Mouse (Mus musculus): ENCODE measurements at regions not wholly inside any gene's neighbourhood (a gene's known extent, or its start where the extent isn't known, plus 50 kb on each side); places are given as distances from the start of the nearest gene placed in this dataset.

GRCm38 (mm10) chr13:69182478-69182877, 183.1 kb upstream of the Adcy2 start:
- H3K36me3 ChIP-seq = no peaks in the 10 kb centered on the region
- no peaks in the 10 kb centered on the region for H3K9me3 ChIP-seq
- H3K4me2 ChIP-seq (replicated peaks) = no peak overlapping the region
- no peaks in the 10 kb centered on the region for H3K27me3 ChIP-seq
- no peak for ATAC-seq
- no peak overlapping the region for H3K4me3 ChIP-seq (replicated peaks)
- H3K27ac ChIP-seq = no peak overlapping the region
- 96% methylated on average over 3 of the region's 3 CpGs for WGBS
- no peaks in the 10 kb centered on the region for H3K4me1 ChIP-seq (replicated peaks)
- H3K9ac ChIP-seq (replicated peaks) = no peak overlapping the region

DNA sequence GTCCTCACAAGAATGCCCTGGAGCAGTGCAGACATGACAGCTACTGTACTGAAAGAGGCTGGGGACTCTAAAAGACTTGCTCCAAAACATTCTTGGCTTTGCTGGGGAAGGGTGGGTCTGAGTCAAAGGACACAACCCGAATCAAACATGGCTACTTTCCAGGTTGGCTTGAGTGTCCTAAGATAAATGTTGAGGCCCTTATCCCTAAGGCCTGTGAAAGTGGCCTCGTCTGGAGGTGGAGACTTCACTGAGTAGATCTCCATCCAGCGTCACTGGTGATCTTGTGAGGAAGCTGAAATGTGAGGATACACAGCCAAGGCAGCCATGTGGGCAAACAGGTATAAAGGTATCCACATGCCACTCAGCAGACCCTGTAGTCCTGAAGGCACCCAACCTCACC, 191.3 kb upstream of the Adcy2 start:
- Histone ChIP-seq H3K27ac (no peak overlapping the region), H3K4me3 (replicated peaks) (no peak overlapping the region), H3K36me3 (no peaks in the 10 kb centered on the region), H3K4me2 (replicated peaks) (no peak overlapping the region), H3K9ac (replicated peaks) (no peak overlapping the region), H3K4me1 (replicated peaks) (no peaks in the 10 kb centered on the region), H3K9me3 (no peaks in the 10 kb centered on the region), H3K27me3 (no peaks in the 10 kb centered on the region)
- ATAC-seq = no peak
- 82% methylated on average over 3 of the region's 3 CpGs for WGBS

GRCm38 (mm10) chr13:69196464-69196871, 197.1 kb upstream of the Adcy2 start:
- 6% methylated on average over 4 of the region's 4 CpGs for WGBS
- Histone ChIP-seq H3K27me3 (no peaks in the 10 kb centered on the region), H3K36me3 (no peaks in the 10 kb centered on the region), H3K9ac (replicated peaks) (no peak overlapping the region), H3K9me3 (no peaks in the 10 kb centered on the region), H3K4me3 (replicated peaks) (no peak overlapping the region), H3K4me2 (replicated peaks) (no peak overlapping the region), H3K4me1 (replicated peaks) (no peaks in the 10 kb centered on the region), H3K27ac (no peak overlapping the region)
- no peak for ATAC-seq

DNA sequence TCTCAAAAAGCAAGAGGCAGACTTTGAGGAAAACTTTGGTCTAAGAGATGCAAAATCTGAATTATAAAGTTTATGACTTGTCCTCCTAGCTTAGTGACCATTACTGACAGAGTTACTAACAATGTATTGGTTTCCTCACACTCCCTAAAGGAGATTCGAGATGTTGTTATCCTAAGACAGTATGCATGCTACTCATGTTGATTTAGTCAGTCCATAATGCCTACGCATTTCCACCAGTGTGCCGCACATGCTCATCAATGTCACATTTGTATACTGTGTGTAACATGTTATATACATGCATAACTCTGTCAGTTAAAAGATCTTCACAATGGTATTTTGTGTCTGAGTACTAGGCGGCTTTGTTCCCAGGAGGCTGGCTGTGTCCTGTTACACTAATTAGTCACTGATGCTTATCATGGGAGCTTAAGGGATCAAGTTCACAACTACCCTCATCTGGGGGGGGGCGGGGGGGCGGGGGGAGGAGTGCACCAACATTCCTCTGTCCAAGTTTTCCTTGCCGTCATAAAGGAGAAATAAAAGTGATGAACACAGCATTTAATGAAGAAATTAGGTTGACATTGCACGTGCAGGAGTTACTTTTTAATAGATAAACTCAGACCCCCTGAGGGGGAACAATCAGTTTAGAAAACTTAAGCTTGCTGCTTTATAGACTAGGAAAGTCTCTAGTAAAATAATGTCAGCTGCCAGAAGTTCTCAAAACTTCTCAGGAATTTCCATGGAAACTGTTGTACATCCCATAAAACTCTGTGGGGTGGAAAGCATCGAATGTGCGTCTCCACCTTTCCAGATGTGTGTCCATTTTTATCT, 208.6 kb upstream of the Adcy2 start:
- Histone ChIP-seq H3K4me2 (replicated peaks) (no peak overlapping the region), H3K9me3 (no peaks in the 10 kb centered on the region), H3K36me3 (no peaks in the 10 kb centered on the region), H3K27ac (no peak overlapping the region), H3K4me1 (replicated peaks) (no peaks in the 10 kb centered on the region), H3K27me3 (no peaks in the 10 kb centered on the region), H3K9ac (replicated peaks) (no peak overlapping the region), H3K4me3 (replicated peaks) (no peak overlapping the region)
- 78% methylated on average over 10 of the region's 10 CpGs for WGBS
- ATAC-seq = no peak

GRCm38 (mm10) chr13:69208569-69208881, 209.2 kb upstream of the Adcy2 start:
- WGBS = 94% methylated on average over 4 of the region's 4 CpGs
- no peak for ATAC-seq
- H3K27me3 ChIP-seq = no peaks in the 10 kb centered on the region
- no peak overlapping the region for H3K9ac ChIP-seq (replicated peaks)
- no peak overlapping the region for H3K27ac ChIP-seq
- H3K4me1 ChIP-seq (replicated peaks) = no peaks in the 10 kb centered on the region
- no peak overlapping the region for H3K4me2 ChIP-seq (replicated peaks)
- H3K36me3 ChIP-seq = no peaks in the 10 kb centered on the region
- no peaks in the 10 kb centered on the region for H3K9me3 ChIP-seq
- no peak overlapping the region for H3K4me3 ChIP-seq (replicated peaks)

GRCm38 (mm10) chr13:69216579-69216978, 217.2 kb upstream of the Adcy2 start:
- Histone ChIP-seq H3K9ac (replicated peaks) (no peak overlapping the region), H3K27ac (no peak overlapping the region), H3K9me3 (no peaks in the 10 kb centered on the region), H3K36me3 (no peaks in the 10 kb centered on the region), H3K4me1 (replicated peaks) (no peaks in the 10 kb centered on the region), H3K27me3 (no peaks in the 10 kb centered on the region), H3K4me3 (replicated peaks) (no peak overlapping the region), H3K4me2 (replicated peaks) (no peak overlapping the region)
- ATAC-seq = no peak
- 78% methylated on average over 3 of the region's 3 CpGs for WGBS

DNA sequence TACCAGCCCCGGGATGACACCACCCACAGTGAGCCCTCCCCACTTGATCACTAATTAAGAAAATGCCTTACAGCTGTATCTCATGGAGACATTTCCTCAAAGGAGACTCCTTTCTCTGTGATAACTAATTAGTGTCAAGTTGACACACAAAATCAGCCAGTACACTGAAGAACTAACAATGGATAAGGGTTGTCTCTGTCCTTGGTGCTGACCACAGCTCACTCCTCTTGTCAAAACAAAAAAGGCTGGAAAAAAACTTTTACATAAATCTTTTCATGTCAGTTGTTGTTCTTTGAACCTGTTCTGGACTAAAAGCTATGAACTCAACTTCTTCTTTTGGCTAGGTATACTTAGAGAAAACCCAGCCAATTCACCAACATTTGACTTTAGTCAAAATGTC, 221.1 kb upstream of the Adcy2 start:
- no peak overlapping the region for H3K27ac ChIP-seq
- no peak for ATAC-seq
- no peaks in the 10 kb centered on the region for H3K9me3 ChIP-seq

DNA sequence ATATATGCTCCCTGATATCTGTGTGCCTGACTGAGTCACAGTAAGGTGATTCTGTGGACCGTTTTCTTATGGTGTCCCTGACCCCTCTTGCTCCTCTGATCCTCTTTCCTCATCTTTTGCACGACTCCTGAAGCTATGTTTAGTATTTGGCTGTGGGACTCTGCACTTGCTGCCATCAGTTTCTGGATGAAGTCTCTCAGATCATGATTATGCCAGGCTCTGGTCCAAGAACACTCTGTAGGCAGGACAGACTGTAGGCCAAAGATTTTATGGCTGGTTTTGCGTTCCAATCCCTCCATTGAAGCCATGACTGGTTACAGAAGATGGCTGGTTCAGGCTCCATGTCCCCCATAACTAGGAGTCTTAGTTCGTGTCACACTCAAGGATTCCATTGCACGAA, 227.2 kb upstream of the Adcy2 start:
- WGBS = 79% methylated on average over 5 of the region's 5 CpGs
- Histone ChIP-seq H3K36me3 (no peaks in the 10 kb centered on the region), H3K4me1 (replicated peaks) (no peaks in the 10 kb centered on the region), H3K27me3 (no peaks in the 10 kb centered on the region), H3K27ac (no peak overlapping the region), H3K9ac (replicated peaks) (no peak overlapping the region), H3K4me3 (replicated peaks) (no peak overlapping the region), H3K4me2 (replicated peaks) (no peak overlapping the region), H3K9me3 (no peaks in the 10 kb centered on the region)
- no peak for ATAC-seq

More for the DNA sequence above, 221.1 kb upstream of the Adcy2 start:
- Histone ChIP-seq H3K9ac (replicated peaks) (no peak overlapping the region), H3K27me3 (no peaks in the 10 kb centered on the region), H3K4me1 (replicated peaks) (no peaks in the 10 kb centered on the region), H3K36me3 (no peaks in the 10 kb centered on the region), H3K4me3 (replicated peaks) (no peak overlapping the region), H3K4me2 (replicated peaks) (no peak overlapping the region)
- WGBS = 63% methylated on average over 1 of the region's 1 CpGs

DNA sequence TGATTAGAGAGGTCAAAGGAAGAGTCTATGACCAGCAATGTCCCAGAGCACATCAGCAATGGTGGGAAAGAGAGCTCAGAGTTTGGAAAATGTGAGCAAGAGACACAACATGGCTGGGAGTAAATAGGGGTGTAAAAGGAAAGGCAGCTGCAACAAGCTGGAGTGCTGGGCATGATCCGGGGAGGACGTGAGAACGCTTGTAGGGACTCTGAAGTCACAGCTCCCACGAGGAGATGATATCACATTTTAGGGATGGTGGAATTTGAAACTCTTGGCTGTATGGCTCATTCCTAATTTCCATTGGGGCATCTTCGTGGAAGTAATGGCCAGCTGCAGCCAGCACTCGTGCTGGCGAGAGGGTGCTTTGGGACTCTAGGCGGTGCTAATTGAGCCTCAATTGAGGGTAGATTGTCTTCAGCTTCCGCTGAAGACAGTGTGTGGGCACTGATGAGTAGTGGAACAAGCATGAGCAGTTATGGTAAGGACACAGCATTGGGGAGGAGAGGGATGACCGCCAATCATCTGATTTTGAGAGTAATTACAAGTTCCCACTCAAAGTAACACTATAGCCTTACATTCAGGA, 231.1 kb upstream of the Adcy2 start:
- WGBS = 90% methylated on average over 10 of the region's 10 CpGs
- Histone ChIP-seq H3K4me3 (replicated peaks) (no peak overlapping the region), H3K4me2 (replicated peaks) (no peak overlapping the region), H3K9me3 (no peaks in the 10 kb centered on the region), H3K4me1 (replicated peaks) (no peaks in the 10 kb centered on the region), H3K27ac (no peak overlapping the region), H3K9ac (replicated peaks) (no peak overlapping the region), H3K27me3 (no peaks in the 10 kb centered on the region), H3K36me3 (no peaks in the 10 kb centered on the region)
- no peak for ATAC-seq

DNA sequence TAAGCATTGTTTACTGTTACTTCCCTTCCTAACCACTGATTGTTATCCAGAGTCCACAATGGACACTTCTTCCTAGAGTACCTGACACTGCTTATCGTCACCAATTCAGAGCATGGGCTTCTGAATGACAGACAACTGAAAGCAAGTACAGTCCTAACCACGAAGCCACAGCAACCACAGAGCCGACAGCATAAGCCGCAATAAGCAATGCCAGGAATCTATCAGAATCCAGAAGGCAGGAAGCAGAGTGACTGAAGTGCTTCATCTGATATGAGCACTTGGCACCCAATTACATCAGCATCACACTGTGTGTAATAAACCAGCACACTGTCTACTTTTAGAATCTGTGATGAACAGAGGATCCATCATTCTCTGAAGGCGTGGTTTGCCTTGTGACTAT, 237.0 kb upstream of the Adcy2 start:
- H3K4me1 ChIP-seq (replicated peaks) = no peaks in the 10 kb centered on the region
- no peak overlapping the region for H3K4me2 ChIP-seq (replicated peaks)
- H3K27me3 ChIP-seq = no peaks in the 10 kb centered on the region
- H3K36me3 ChIP-seq = no peaks in the 10 kb centered on the region
- 88% methylated on average over 5 of the region's 5 CpGs for whole genome bisulfite sequencing
- no peak overlapping the region for H3K4me3 ChIP-seq (replicated peaks)
- no peak overlapping the region for H3K9ac ChIP-seq (replicated peaks)
- ATAC-seq = no peak
- H3K9me3 ChIP-seq = no peaks in the 10 kb centered on the region
- no peak overlapping the region for H3K27ac ChIP-seq

DNA sequence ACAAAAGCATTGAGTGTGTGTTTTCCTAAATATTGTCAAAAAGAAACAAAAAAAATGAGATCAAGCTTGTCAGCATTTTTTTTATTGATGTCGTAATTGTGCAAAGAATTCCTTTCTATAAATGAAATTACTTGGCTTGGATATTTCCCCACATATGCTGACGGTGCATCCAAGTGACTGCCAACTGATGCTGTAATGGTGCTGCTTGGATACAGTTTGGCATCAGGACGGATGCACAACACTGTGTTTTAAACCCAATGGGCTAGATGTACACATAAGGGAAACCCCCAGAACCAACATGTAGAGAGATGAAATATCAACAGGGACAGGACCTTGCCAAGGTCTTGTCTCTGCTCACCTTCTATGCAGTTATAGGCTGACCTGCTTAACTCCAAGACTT, 238.6 kb upstream of the Adcy2 start:
- ATAC-seq = no peak
- no peaks in the 10 kb centered on the region for H3K36me3 ChIP-seq
- H3K27me3 ChIP-seq = no peaks in the 10 kb centered on the region
- H3K4me1 ChIP-seq (replicated peaks) = no peaks in the 10 kb centered on the region
- no peaks in the 10 kb centered on the region for H3K9me3 ChIP-seq
- H3K9ac ChIP-seq (replicated peaks) = no peak overlapping the region
- H3K4me2 ChIP-seq (replicated peaks) = no peak overlapping the region
- H3K4me3 ChIP-seq (replicated peaks) = no peak overlapping the region
- WGBS = 90% methylated on average over 3 of the region's 3 CpGs
- no peak overlapping the region for H3K27ac ChIP-seq

- H3K9ac ChIP-seq (replicated peaks) = no peak overlapping the region
- no peak overlapping the region for H3K27ac ChIP-seq
- ATAC-seq = no peak
- H3K4me1 ChIP-seq (replicated peaks) = no peaks in the 10 kb centered on the region
- no peak overlapping the region for H3K4me2 ChIP-seq (replicated peaks)
- WGBS = 73% methylated on average over 2 of the region's 2 CpGs
- no peaks in the 10 kb centered on the region for H3K27me3 ChIP-seq
- H3K4me3 ChIP-seq (replicated peaks) = no peak overlapping the region
- no peaks in the 10 kb centered on the region for H3K36me3 ChIP-seq
- H3K9me3 ChIP-seq = no peaks in the 10 kb centered on the region
Measured at GRCm38 (mm10) chr13:69239261-69239915, 240.0 kb upstream of the Adcy2 start.
